Comparison of ENCODE assay signal across 10 mouse cellular contexts in genomic region chr11:67586231-67586994, GRCm38 (mm10).
DNase-seq lines count a peak whose midpoint lies in the region; ATAC-seq and TF ChIP-seq lines count a peak whose summit lies in the region.
"Had no signal": no experiment of that assay in that cellular context is flagged by ENCODE, and none has a peak within 500 bp of the region (broad histone marks: within the 10 kb centered on the region; RNA-seq: fewer than 3 reads in every experiment).

No protein-coding gene starts in this region.

- no peaks in the 10 kb centered on the region for H3K9me3 ChIP-seq in hindbrain, postnatal 0 days (ENCODE audit: low read length)
- no peaks in the 10 kb centered on the region for H3K9me3 ChIP-seq in hindbrain, embryonic 12.5 days (replicated peaks)
- no peaks in the 10 kb centered on the region for H3K9me3 ChIP-seq in heart, embryonic 10.5 days
- no peaks in the 10 kb centered on the region for H3K9me3 ChIP-seq in forebrain, embryonic 14.5 days (replicated peaks; ENCODE audit: control insufficient read depth, low read length)
- H3K9me3 ChIP-seq: neural tube, embryonic 12.5 days had no signal

- H3K4me3 ChIP-seq in hindbrain, postnatal 0 days (ENCODE audit: low read length) = no peak overlapping the region
- no peak overlapping the region for H3K4me3 ChIP-seq in hindbrain, embryonic 12.5 days
- no peak overlapping the region for H3K4me3 ChIP-seq in heart, embryonic 10.5 days
- no peak overlapping the region for H3K4me3 ChIP-seq in forebrain, embryonic 14.5 days (ENCODE audit: low read depth, low read length)
- H3K4me3 ChIP-seq: erythroblast, embryonic 14.5 days; neural tube, embryonic 12.5 days had no signal

- peak; percentile 38 for DNase-seq in hindbrain, postnatal 0 days (ENCODE audit: low spot score)
- peak; percentile 71 for DNase-seq in adrenal gland, postnatal 14 days
- no peak for DNase-seq in heart, embryonic 10.5 days (ENCODE audit: low spot score)
- peak; percentile 37 for DNase-seq in lung, postnatal 14 days
- DNase-seq in forebrain, embryonic 14.5 days (ENCODE audit: low spot score) = no peak
- no peak for DNase-seq in MN1 (ENCODE audit: low spot score)
- DNase-seq in frontal cortex, postnatal 25 days (ENCODE audit: low spot score in 2 of 2) = no peak

- 45% methylated on average over 3 of the region's 3 CpGs for WGBS in hindbrain, postnatal 0 days
- WGBS in hindbrain, embryonic 12.5 days = 37% methylated on average over 3 of the region's 3 CpGs
- WGBS in heart, embryonic 10.5 days = 68% methylated on average over 3 of the region's 3 CpGs
- 58% methylated on average over 3 of the region's 3 CpGs for WGBS in forebrain, embryonic 14.5 days

- no peaks in the 10 kb centered on the region for H3K36me3 ChIP-seq in hindbrain, postnatal 0 days (ENCODE audit: insufficient read depth, low read length)
- H3K36me3 ChIP-seq in hindbrain, embryonic 12.5 days = no peaks in the 10 kb centered on the region
- H3K36me3 ChIP-seq in heart, embryonic 10.5 days = no peaks in the 10 kb centered on the region
- no peaks in the 10 kb centered on the region for H3K36me3 ChIP-seq in forebrain, embryonic 14.5 days (ENCODE audit: control insufficient read depth, insufficient read depth, low read length)
- H3K36me3 ChIP-seq: neural tube, embryonic 12.5 days had no signal

- H3K4me2 ChIP-seq in hindbrain, postnatal 0 days (ENCODE audit: low read depth, low read length) = no peak overlapping the region
- no peak overlapping the region for H3K4me2 ChIP-seq in hindbrain, embryonic 12.5 days (replicated peaks)
- H3K4me2 ChIP-seq in forebrain, embryonic 14.5 days (ENCODE audit: low read length) = no peak overlapping the region
- H3K4me2 ChIP-seq: neural tube, embryonic 12.5 days had no signal

- ATAC-seq in hindbrain, postnatal 0 days = peak; percentile 33; the same call in 1 of the 2 replicates
- ATAC-seq in hindbrain, embryonic 12.5 days (ENCODE audit: low FRiP score) = no peak
- ATAC-seq in forebrain, embryonic 14.5 days = no peak

- no peak overlapping the region for H3K9ac ChIP-seq in hindbrain, postnatal 0 days (replicated peaks; ENCODE audit: low read length)
- no peak overlapping the region for H3K9ac ChIP-seq in hindbrain, embryonic 12.5 days
- no peak overlapping the region for H3K9ac ChIP-seq in forebrain, embryonic 14.5 days (ENCODE audit: low read length)
- H3K9ac ChIP-seq: neural tube, embryonic 12.5 days had no signal

- H3K4me1 ChIP-seq in hindbrain, postnatal 0 days (ENCODE audit: insufficient read depth, low read length) = peaks cover 14% of the 10 kb centered on the region
- peaks cover 9% of the 10 kb centered on the region for H3K4me1 ChIP-seq in hindbrain, embryonic 12.5 days
- peaks cover 20% of the 10 kb centered on the region for H3K4me1 ChIP-seq in heart, embryonic 10.5 days
- H3K4me1 ChIP-seq in forebrain, embryonic 14.5 days (ENCODE audit: control insufficient read depth, insufficient read depth, low read length) = 0 out of 2 replicates have a peak, but pooled peaks cover 4% of the 10 kb centered on the region
- H3K4me1 ChIP-seq: neural tube, embryonic 12.5 days had no signal

- H3K27ac ChIP-seq in hindbrain, postnatal 0 days = peak overlapping the region; percentile 32; the same call in 1 of the 2 replicates
- no peak overlapping the region for H3K27ac ChIP-seq in hindbrain, embryonic 12.5 days
- H3K27ac ChIP-seq in heart, embryonic 10.5 days = 0 out of 2 replicates have a peak overlapping the region, but pooled peaks have one; percentile 1
- no peak overlapping the region for H3K27ac ChIP-seq in forebrain, embryonic 14.5 days (ENCODE audit: low read depth, low read length)
- H3K27ac ChIP-seq: neural tube, embryonic 12.5 days had no signal

- no peak for TF ChIP-seq CTCF in hindbrain, postnatal 0 days (IDR thresholded peaks at IDR 0.05; ENCODE audit: low read depth)

- no peaks in the 10 kb centered on the region for H3K27me3 ChIP-seq in hindbrain, postnatal 0 days (ENCODE audit: insufficient read depth, low read length)
- no peaks in the 10 kb centered on the region for H3K27me3 ChIP-seq in hindbrain, embryonic 12.5 days
- H3K27me3 ChIP-seq in heart, embryonic 10.5 days (ENCODE audit: insufficient read depth, poor library complexity, severe bottlenecking) = no peaks in the 10 kb centered on the region
- no peaks in the 10 kb centered on the region for H3K27me3 ChIP-seq in forebrain, embryonic 14.5 days (replicated peaks; ENCODE audit: control insufficient read depth, insufficient read depth, low read length)
- H3K27me3 ChIP-seq: neural tube, embryonic 12.5 days had no signal

Comparison
In these comparisons a context has a peak if more than half of its experiments do, and no peak if none do; other contexts are left out.
1. H3K27ac ChIP-seq: peak in hindbrain, postnatal 0 days (single experiment) and heart, embryonic 10.5 days (single experiment); none in hindbrain, embryonic 12.5 days (single experiment) and forebrain, embryonic 14.5 days (single experiment).
2. DNase-seq: peak in hindbrain, postnatal 0 days (single experiment), adrenal gland, postnatal 14 days (single experiment) and lung, postnatal 14 days (single experiment); none in heart, embryonic 10.5 days (single experiment), forebrain, embryonic 14.5 days (single experiment), MN1 (single experiment) and frontal cortex, postnatal 25 days (0 of 2).